9 mouse cellular contexts compared by ENCODE assay signal in genomic region chr8:123761266-123761882, GRCm38 (mm10). TPM values are rescaled to one million over a fixed set of nuclear protein-coding genes. Genes with fewer than 3 reads are reported as not detected.
A peak's percentile ranks its signal among the peaks of the same experiment; 100 is the strongest.
DNase-seq lines count a peak whose midpoint lies in the region; ATAC-seq lines count a peak whose summit lies in the region.
"Had no signal": no experiment of that assay in that cellular context is flagged by ENCODE, and none has a peak within 500 bp of the region (broad histone marks: within the 10 kb centered on the region; RNA-seq: fewer than 3 reads in every experiment).

No protein-coding gene starts in this region.

- H3K4me3 ChIP-seq in limb, embryonic 13.5 days = no peak overlapping the region

- 0 out of 2 replicates have a peak, but pooled peaks cover 10% of the 10 kb centered on the region for H3K27me3 ChIP-seq in limb, embryonic 13.5 days

- 35% methylated on average over 12 of the region's 12 CpGs for WGBS in limb, embryonic 13.5 days

- peak overlapping the region; percentile 65; the same call in 1 of the 2 replicates for H3K27ac ChIP-seq in limb, embryonic 13.5 days
- H3K27ac ChIP-seq: macrophage had no signal

- H3K9ac ChIP-seq in limb, embryonic 13.5 days = no peak overlapping the region

- ATAC-seq in limb, embryonic 13.5 days (ENCODE audit: low FRiP score, low read depth) = no peak
- ATAC-seq in activated CD4-positive, CD25-positive, alpha-beta regulatory T cell, adult 4 months = no peak

- H3K4me1 ChIP-seq in limb, embryonic 13.5 days = peaks cover 39% of the 10 kb centered on the region

- no peaks in the 10 kb centered on the region for H3K9me3 ChIP-seq in limb, embryonic 13.5 days

- H3K36me3 ChIP-seq in limb, embryonic 13.5 days = no peaks in the 10 kb centered on the region

- peak overlapping the region; percentile 25; the same call in 1 of the 2 replicates for H3K4me2 ChIP-seq in limb, embryonic 13.5 days (replicated peaks)

- DNase-seq in ovary, postnatal 36 days (ENCODE audit: low spot score) = peak; percentile 43
- DNase-seq in ovary, postnatal 14 days (ENCODE audit: low spot score) = no peak
- DNase-seq in cerebellum, adult 8-10 months = peak; percentile 47
- DNase-seq in heart, adult 9 months (ENCODE audit: low spot score in 2 of 2) = peak; percentile 57 to 63
- DNase-seq in thymus, postnatal 14 days = no peak
- DNase-seq in frontal cortex, adult 2 months (ENCODE audit: extremely low spot score in 1 of 2, low spot score in 1 of 2) = no peak

RNA-seq across cellular contexts. Expression of gene Rab4a, which starts 44.4 kb away (rescaled TPM):
- 47.5 and 49.9 TPM in 2 replicates for polyA plus RNA-seq in limb, embryonic 13.5 days (2015; fragmentation: Nextera tagmentation; extraction: Ambion mirVana)
- polyA plus RNA-seq in activated CD4-positive, CD25-positive, alpha-beta regulatory T cell, adult 4 months (2017; shearing (Covaris generic)) = 10 to 100 TPM; 14.2 to 20.3 TPM
- 67.3 and 73.3 TPM in 2 replicates for polyA plus RNA-seq in frontal cortex, adult 2 months (2012; rRNA removed)

Comparison
In these comparisons a context has a peak if more than half of its experiments do, and no peak if none do; other contexts are left out.
1. DNase-seq: peak in ovary, postnatal 36 days (single experiment), cerebellum, adult 8-10 months (single experiment) and heart, adult 9 months (2 of 2); none in ovary, postnatal 14 days (single experiment), thymus, postnatal 14 days (single experiment) and frontal cortex, adult 2 months (0 of 2).